Mouse (Mus musculus) liver, adult 2 months (tissue): ENCODE measurements at regions not wholly inside any gene's neighbourhood (a gene's known extent, or its start where the extent isn't known, plus 50 kb on each side); places are given as distances from the start of the nearest gene placed in this dataset.
"Not testable (repeated sequence)": the region's sequence is repeated elsewhere in the genome, so short reads cannot be mapped to it uniquely, and the experiment has no call there.

Experiments
- DNase-seq: peaks from one replicate; pipeline ENCODE4 v3.0.0-alpha.2; 2011; ENCODE audit warnings: low read depth, low spot score; ENCODE audit errors: extremely low read depth
- H3K27ac ChIP-seq: fragments of 200-500 bp; replicated peaks from 2 replicates; pipeline ENCODE4 v1.5.1; 2012; ENCODE audit warnings: low read depth, mild to moderate bottlenecking, control low read depth, inconsistent platforms, low read length; ENCODE audit not compliant: insufficient read depth
- H3K27me3 ChIP-seq: fragments of 200-500 bp; 2 replicates; pipeline ENCODE4 v1.6.1; 2012; ENCODE audit warnings: mild to moderate bottlenecking, moderate library complexity, low read length, inconsistent platforms; ENCODE audit not compliant: control insufficient read depth, insufficient read depth
- H3K36me3 ChIP-seq: fragments of 200-500 bp; 2 replicates; pipeline ENCODE4 v1.6.1; 2012; ENCODE audit warnings: low read length, inconsistent platforms; ENCODE audit not compliant: control insufficient read depth, insufficient read depth
- H3K4me1 ChIP-seq: fragments of 200-500 bp; 2 replicates; pipeline ENCODE4 v1.6.1; 2011; ENCODE audit warnings: low read length; ENCODE audit not compliant: control insufficient read depth, insufficient read depth
- H3K4me3 ChIP-seq: fragments of 200-500 bp; 2 replicates; pipeline ENCODE4 v1.5.1; 2011; ENCODE audit warnings: low read depth, mild to moderate bottlenecking, control low read depth, low read length, moderate library complexity; ENCODE audit not compliant: insufficient read depth
- H3K79me2 ChIP-seq: fragments of 200-500 bp; 2 replicates; pipeline ENCODE4 v1.6.1; 2012; ENCODE audit warnings: inconsistent platforms, mild to moderate bottlenecking, low read length, moderate library complexity; ENCODE audit not compliant: control insufficient read depth, insufficient read depth
- H3K9ac ChIP-seq: fragments of 200-500 bp; 2 replicates; pipeline ENCODE4 v1.6.1; 2012; ENCODE audit warnings: low read depth, mild to moderate bottlenecking, control low read depth, inconsistent platforms, low read length
- CTCF ChIP-seq: fragments of 200-500 bp; IDR thresholded peaks from 2 replicates; pipeline ENCODE4 v1.5.1; 2011; ENCODE audit warnings: low read depth, low read length, control low read depth
- POLR2A ChIP-seq: fragments of 200-500 bp; IDR thresholded peaks from 2 replicates; pipeline ENCODE4 v1.6.1; 2011; ENCODE audit warnings: low read length, control low read depth; ENCODE audit not compliant: insufficient read depth; ENCODE audit errors: extremely low read depth
- WGBS: fragments of 180-500 bp; shearing (Covaris S2); methylation state at CpG from one replicate; pipeline ENCODE4 v1.1.7; 2018; 5-methylcytosine and 5-hydroxymethylcytosine counted together

GRCm38 (mm10) chr5:12751514-12751913 lies 368.3 kb downstream of the Sema3d start:
- DNase-seq = no peak
- H3K9ac ChIP-seq = no peak overlapping the region
- H3K4me3 ChIP-seq = no peak overlapping the region
- H3K36me3 ChIP-seq = no peaks in the 10 kb centered on the region
- H3K27ac ChIP-seq = no peak overlapping the region
- TF ChIP-seq CTCF (no peak), POLR2A (no peak)
- 27% methylated on average over 5 of the region's 5 CpGs for WGBS
- H3K79me2 ChIP-seq = no peaks in the 10 kb centered on the region
- no peaks in the 10 kb centered on the region for H3K4me1 ChIP-seq
- H3K27me3 ChIP-seq = no peaks in the 10 kb centered on the region

GRCm38 (mm10) chr5:12759634-12760033 lies 365.6 kb upstream of the Sema3a start:
- Histone ChIP-seq H3K79me2 (no peaks in the 10 kb centered on the region), H3K27ac (no peak overlapping the region)

GRCm38 (mm10) chr5:12767383-12767782 lies 357.8 kb upstream of the Sema3a start:
- no peak for DNase-seq
- Histone ChIP-seq H3K36me3 (no peaks in the 10 kb centered on the region), H3K4me1 (no peaks in the 10 kb centered on the region), H3K27me3 (no peaks in the 10 kb centered on the region), H3K27ac (no peak overlapping the region), H3K79me2 (no peaks in the 10 kb centered on the region), H3K9ac (no peak overlapping the region), H3K4me3 (no peak overlapping the region)
- TF ChIP-seq CTCF = no peak
- no peak for TF ChIP-seq POLR2A
- 84% methylated on average over 1 of the region's 1 CpGs for WGBS

More at GRCm38 (mm10) chr5:12759634-12760033, 365.6 kb upstream of the Sema3a start:
- no peak for TF ChIP-seq POLR2A
- TF ChIP-seq CTCF = no peak
- H3K27me3 ChIP-seq = no peaks in the 10 kb centered on the region
- no peaks in the 10 kb centered on the region for H3K4me1 ChIP-seq
- no peaks in the 10 kb centered on the region for H3K36me3 ChIP-seq
- DNase-seq = no peak
- H3K9ac ChIP-seq = no peak overlapping the region
- no peak overlapping the region for H3K4me3 ChIP-seq

DNA sequence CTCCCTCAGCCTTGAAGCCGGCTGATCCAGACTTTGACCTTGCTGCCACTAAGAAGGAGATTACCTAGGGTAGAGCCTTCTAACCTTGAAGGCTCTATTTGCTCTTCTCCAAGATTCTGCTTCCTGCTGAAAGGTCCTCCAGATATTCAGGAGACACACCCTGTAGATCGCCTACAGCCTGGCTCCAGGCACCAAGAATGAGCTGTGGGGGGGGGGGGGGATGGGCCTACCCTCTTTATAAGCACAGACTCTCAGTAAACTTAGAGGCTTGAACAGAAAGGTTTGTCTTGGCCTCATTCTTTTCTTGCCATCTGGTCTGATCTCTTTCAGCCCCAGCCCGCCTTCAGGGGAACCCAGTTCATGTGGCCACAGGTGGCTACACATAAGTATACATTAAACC lies 342.5 kb upstream of the Sema3a start:
- Histone ChIP-seq H3K9ac (no peak overlapping the region), H3K79me2 (no peaks in the 10 kb centered on the region), H3K27me3 (no peaks in the 10 kb centered on the region), H3K27ac (no peak overlapping the region), H3K36me3 (no peaks in the 10 kb centered on the region), H3K4me1 (no peaks in the 10 kb centered on the region), H3K4me3 (no peak overlapping the region)
- no peak for DNase-seq
- TF ChIP-seq POLR2A (no peak), CTCF (no peak)
- WGBS = 94% methylated on average over 3 of the region's 3 CpGs

DNA sequence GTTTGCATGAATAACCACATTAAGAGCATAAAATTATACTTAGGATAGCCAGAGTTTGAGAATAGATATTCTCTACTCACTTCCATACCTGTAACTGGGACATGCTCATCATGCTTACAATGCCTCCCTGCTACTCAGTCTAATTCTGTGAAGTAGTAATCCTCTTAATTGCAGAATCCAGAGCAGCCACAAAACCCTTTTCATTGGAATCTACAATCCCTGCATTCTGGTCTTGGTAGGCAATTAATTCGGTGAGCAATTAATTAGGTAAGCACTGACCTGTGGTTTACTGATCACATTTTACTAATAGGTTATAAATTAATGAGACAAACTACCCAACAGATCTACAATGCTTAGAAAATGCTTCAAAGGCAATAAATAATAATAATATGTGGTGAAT lies 316.5 kb upstream of the Sema3a start:
- H3K79me2 ChIP-seq = no peaks in the 10 kb centered on the region
- 86% methylated on average over 1 of the region's 1 CpGs for WGBS
- DNase-seq = no peak

DNA sequence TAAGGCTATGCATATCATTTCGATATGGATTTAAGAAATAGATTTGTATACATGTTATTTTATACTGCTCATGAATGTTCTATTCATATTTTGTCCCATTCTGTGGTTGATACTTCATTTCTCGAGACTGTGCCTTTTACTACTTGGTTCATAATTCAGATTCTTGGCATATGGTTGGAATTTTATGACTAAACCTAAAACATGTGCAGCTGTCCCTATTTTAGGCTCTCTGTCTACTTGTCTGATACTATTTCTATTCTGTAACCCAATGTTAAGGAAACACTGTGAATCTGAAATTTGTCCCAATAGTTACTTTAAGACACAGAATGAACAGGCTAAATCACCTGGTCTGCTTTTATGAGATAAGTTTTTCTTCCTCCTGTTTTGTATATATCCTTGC lies 315.3 kb upstream of the Sema3a start:
- H3K4me3 ChIP-seq = no peak overlapping the region
- TF ChIP-seq POLR2A = no peak
- no peak for TF ChIP-seq CTCF
- H3K79me2 ChIP-seq = no peaks in the 10 kb centered on the region
- no peaks in the 10 kb centered on the region for H3K36me3 ChIP-seq
- no peaks in the 10 kb centered on the region for H3K27me3 ChIP-seq
- no peak for DNase-seq
- WGBS = 54% methylated on average over 2 of the region's 2 CpGs
- H3K9ac ChIP-seq = no peak overlapping the region
- H3K4me1 ChIP-seq = no peaks in the 10 kb centered on the region
- H3K27ac ChIP-seq = no peak overlapping the region

More for the DNA sequence above, 316.5 kb upstream of the Sema3a start:
- H3K36me3 ChIP-seq = no peaks in the 10 kb centered on the region
- H3K27ac ChIP-seq = no peak overlapping the region
- no peaks in the 10 kb centered on the region for H3K27me3 ChIP-seq
- no peaks in the 10 kb centered on the region for H3K4me1 ChIP-seq
- TF ChIP-seq POLR2A (no peak), CTCF (no peak)
- no peak overlapping the region for H3K4me3 ChIP-seq
- no peak overlapping the region for H3K9ac ChIP-seq

- not testable (repeated sequence) for H3K79me2 ChIP-seq, H3K27me3 ChIP-seq, H3K36me3 ChIP-seq, DNase-seq, H3K9ac ChIP-seq, H3K4me3 ChIP-seq, H3K27ac ChIP-seq, H3K4me1 ChIP-seq
- WGBS = 75% methylated on average over 3 of the region's 3 CpGs
These were observed 278.0 kb upstream of the Sema3a start for GRCm38 (mm10) chr5:12847207-12847606.
